ENCODE assay signal across 28 mouse cellular contexts in genomic region chr2:130817865-130818264, GRCm38 (mm10).
A peak's percentile ranks its signal among the peaks of the same experiment; 100 is the strongest.
DNase-seq lines count a peak whose midpoint lies in the region; ATAC-seq and TF ChIP-seq lines count a peak whose summit lies in the region.
"Had no signal": no experiment of that assay in that cellular context is flagged by ENCODE, and none has a peak within 500 bp of the region (broad histone marks: within the 10 kb centered on the region; RNA-seq: fewer than 3 reads in every experiment).

No protein-coding gene starts in this region.

- H3K4me3 ChIP-seq in layer of hippocampus, adult 2 months = no peak overlapping the region
- H3K4me3 ChIP-seq in kidney, adult 2 months (ENCODE audit: insufficient read depth, low read depth, low read length) = no peak overlapping the region
- H3K4me3 ChIP-seq: embryonic facial prominence, embryonic 13.5 days; embryonic facial prominence, embryonic 15.5 days; erythroblast, embryonic 14.5 days; forebrain, embryonic 10.5 days; forebrain, embryonic 12.5 days had no signal

- no peak for DNase-seq in layer of hippocampus, adult 2 months (ENCODE audit: low spot score in 2 of 2)
- no peak for DNase-seq in layer of hippocampus, adult 11-12 months (ENCODE audit: low spot score)
- peak; percentile 18 for DNase-seq in testis, postnatal 14 days (ENCODE audit: low spot score)
- DNase-seq in testis, postnatal 10 days (ENCODE audit: low spot score) = no peak
- peak; percentile 2 for DNase-seq in Muller cell, postnatal 12 days (ENCODE audit: inconsistent ontology term)
- DNase-seq in kidney, adult 2 months = no peak
- DNase-seq in right cerebral cortex, postnatal 4 days = no peak
- DNase-seq: adrenal gland, adult 2 months; adrenal gland, postnatal 10 days; adrenal gland, postnatal 25 days; B cell, adult 2 months; cerebellum, adult 11 months; cerebellum, adult 18-20 months; cerebellum, adult 8-10 months; cerebellum, adult 9-11 months; cerebellum, postnatal 14 days; cerebellum, postnatal 36 days; embryo, embryonic 11 days had no signal

- H3K36me3 ChIP-seq in kidney, adult 2 months (ENCODE audit: control insufficient read depth, insufficient read depth, low read length) = peaks cover 3% of the 10 kb centered on the region

- TF ChIP-seq CTCF in layer of hippocampus, adult 2 months (conservative IDR thresholded peaks at IDR 0.05) = no peak
- no peak for TF ChIP-seq CTCF in kidney, adult 2 months (conservative IDR thresholded peaks at IDR 0.05; ENCODE audit: insufficient read depth, insufficient read length, low read depth, low read length)

- H3K27me3 ChIP-seq in kidney, adult 2 months (replicated peaks; ENCODE audit: control insufficient read depth, insufficient read depth, low read length) = no peaks in the 10 kb centered on the region
- H3K27me3 ChIP-seq: CH12.LX; embryonic facial prominence, embryonic 13.5 days; embryonic facial prominence, embryonic 15.5 days; forebrain, embryonic 12.5 days had no signal

- H3K4me1 ChIP-seq in kidney, adult 2 months (ENCODE audit: control insufficient read depth, insufficient read depth, low read length) = peaks cover 21% of the 10 kb centered on the region
- H3K4me1 ChIP-seq: embryonic facial prominence, embryonic 15.5 days had no signal

- peak; percentile 39; the same call in 1 of the 2 replicates for ATAC-seq in megakaryocyte progenitor cell, adult 5-6 weeks (replicated peaks; ENCODE audit: poor library complexity)
- ATAC-seq: CD4-positive, CD25-positive, alpha-beta regulatory T cell, adult 4 months; forebrain, embryonic 14.5 days; forebrain, embryonic 16.5 days had no signal

- 79% methylated on average over 1 of the region's 1 CpGs for WGBS in kidney, adult 2 months

- peak overlapping the region; percentile 87 for H3K27ac ChIP-seq in layer of hippocampus, adult 2 months
- H3K27ac ChIP-seq in kidney, adult 2 months (ENCODE audit: insufficient read depth, low read depth, low read length) = no peak overlapping the region
- H3K27ac ChIP-seq: embryonic facial prominence, embryonic 13.5 days; embryonic facial prominence, embryonic 15.5 days; forebrain, embryonic 10.5 days; forebrain, embryonic 12.5 days had no signal

- no peak for TF ChIP-seq POLR2A in kidney, adult 2 months (IDR thresholded peaks at IDR 0.05; ENCODE audit: low read depth, low read length)

Comparison
In these comparisons a context has a peak if more than half of its experiments do, and no peak if none do; other contexts are left out.
1. DNase-seq: peak in testis, postnatal 14 days (single experiment) and Muller cell, postnatal 12 days (single experiment); none in layer of hippocampus, adult 2 months (0 of 2), layer of hippocampus, adult 11-12 months (single experiment), testis, postnatal 10 days (single experiment), kidney, adult 2 months (single experiment) and right cerebral cortex, postnatal 4 days (single experiment).